Mouse (Mus musculus): Measurements from ENCODE around the gene Scgb1b2. TPM values are rescaled to one million over a fixed set of nuclear protein-coding genes. Genes with fewer than 3 reads are reported as not detected.

Gene Scgb1b2
- total RNA-seq (2021), result not detected
- long read RNA-seq, experiment 1, result 0 reads
- long read RNA-seq, experiment 2, result 0 reads

DNA sequence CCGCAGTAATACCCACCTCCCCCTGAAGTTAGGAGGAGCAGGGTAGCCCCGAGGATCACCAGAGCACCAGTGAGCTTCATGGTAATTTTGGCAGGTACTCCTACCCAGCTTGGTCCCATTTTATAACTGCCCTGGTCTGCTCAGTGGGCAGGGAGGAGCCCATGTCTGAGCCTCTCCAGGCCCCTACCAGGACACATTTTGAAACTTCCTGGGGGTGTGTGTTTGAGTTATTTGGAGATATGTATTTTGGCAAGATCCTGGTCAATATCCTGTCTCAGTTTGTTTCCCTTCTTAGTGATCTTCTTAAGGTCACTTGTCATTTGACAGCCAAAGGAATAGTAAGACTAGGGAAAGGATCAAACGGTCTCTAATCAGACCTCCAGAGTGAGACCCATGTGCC is at the start of gene Scgb1b2:
TSS of gene Scgb1b2 (minus strand) at position 101 of the 400 bp plus-strand sequence.
- no peak for DNase-seq (ENCODE audit: low spot score in 2 of 2)

DNA sequence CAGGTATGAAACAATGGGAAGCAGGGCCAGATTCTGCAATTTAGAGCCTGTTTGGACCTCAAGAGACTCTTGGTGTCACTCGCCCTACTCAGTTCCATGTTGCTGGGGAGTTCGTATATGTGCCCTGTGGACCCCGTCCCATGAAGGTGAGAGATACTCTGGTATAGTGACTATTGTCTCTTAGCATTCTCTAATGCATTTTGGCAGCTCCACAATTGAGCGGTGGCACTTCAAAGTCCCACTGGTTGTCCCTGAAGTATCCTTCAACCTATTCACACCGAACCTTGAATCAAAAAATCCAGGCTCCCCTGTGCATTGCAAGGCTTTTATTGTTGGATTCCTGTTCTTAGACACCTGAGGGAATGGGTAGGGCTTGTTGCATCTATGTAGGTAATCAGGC is 1.4 kb downstream of the Scgb1b2 start, which contains the start of gene Scgb2b2:
TSS of gene Scgb2b2 (plus strand) at position 301 of the 400 bp plus-strand sequence.
- no peak for DNase-seq (ENCODE audit: low spot score in 2 of 2)

Other genes with a start within 250 kb of the Scgb1b2 start
- 10 to 100 TPM; 45.1 to 82.7 TPM for gene Fxyd5, start 249.3 kb downstream of the Scgb1b2 start, total RNA-seq (2021)
- gene Fxyd7, start 240.4 kb downstream of the Scgb1b2 start, total RNA-seq (2021), result 1 to 10 TPM; 1.9 to 2.3 TPM
- gene Fxyd1, start 234.6 kb downstream of the Scgb1b2 start, total RNA-seq (2021), result 100 to 1,000 TPM; 193 to 280 TPM
- 1 to 10 TPM; 3.0 to 8.1 TPM for gene Lgi4, start 232.5 kb downstream of the Scgb1b2 start, total RNA-seq (2021)
- gene Fxyd3, start 215.1 kb downstream of the Scgb1b2 start, total RNA-seq (2021), result 1 to 10 TPM; 1.4 to 4.4 TPM
- 1 to 10 TPM; 1.2 to 1.4 TPM for gene Hpn, start 176.5 kb downstream of the Scgb1b2 start, total RNA-seq (2021)
- gene Scn1b, start 164.8 kb downstream of the Scgb1b2 start, total RNA-seq (2021), result 10 to 100 TPM; 13.5 to 24.9 TPM
- 10 to 100 TPM; 41.9 to 51.7 TPM for gene Gramd1a, start 135.9 kb downstream of the Scgb1b2 start, total RNA-seq (2021)
- gene Scgb2b2, start 1.3 kb downstream of the Scgb1b2 start, total RNA-seq (2021), result not detected
- gene Scgb2b3, start 70.3 kb upstream of the Scgb1b2 start, total RNA-seq (2021), result not detected
- not detected for gene Scgb1b3, start 83.8 kb upstream of the Scgb1b2 start, total RNA-seq (2021)

Measured in adrenal gland, adult 18-20 months (tissue).